Mouse (Mus musculus): ENCODE data around the gene Serpinb1a.

Gene Serpinb1a

GRCm38 (mm10) chr13:32839314-32839713 is 11.7 kb downstream of the Serpinb1a start:
- peak in 1 of 2 experiments; percentile 29 for DNase-seq (ENCODE audit: low spot score in 2 of 2)

- no peak for DNase-seq (ENCODE audit: low spot score in 2 of 2)
Measured at GRCm38 (mm10) chr13:32834513-32834912, 16.5 kb downstream of the Serpinb1a start.

DNA sequence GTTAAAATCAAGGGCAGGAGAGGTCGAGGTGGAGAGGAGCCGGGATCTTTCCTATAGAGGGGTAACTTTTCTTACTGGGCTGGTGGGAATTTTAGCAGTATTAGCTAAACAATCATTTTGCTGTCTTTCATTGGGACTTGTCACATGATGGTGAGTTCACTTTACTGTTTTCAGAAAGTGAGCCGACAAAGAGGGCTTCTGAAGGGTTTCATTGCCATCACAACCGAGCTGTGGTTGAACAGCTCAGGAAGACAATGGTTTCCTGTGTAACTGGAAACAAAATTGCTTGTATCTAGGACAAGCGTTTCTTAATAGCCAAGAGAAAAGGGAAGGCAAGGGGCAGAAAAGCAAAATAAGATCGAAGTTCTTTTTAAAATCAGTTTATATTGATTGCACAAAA is 17.7 kb downstream of the Serpinb1a start:
- DNase-seq (ENCODE audit: low spot score in 2 of 2), result peak; percentile 30 to 36

GRCm38 (mm10) chr13:32832776-32833175 is 18.2 kb downstream of the Serpinb1a start:
- peak in 1 of 2 experiments; percentile 20 for DNase-seq (ENCODE audit: low spot score in 2 of 2)

DNA sequence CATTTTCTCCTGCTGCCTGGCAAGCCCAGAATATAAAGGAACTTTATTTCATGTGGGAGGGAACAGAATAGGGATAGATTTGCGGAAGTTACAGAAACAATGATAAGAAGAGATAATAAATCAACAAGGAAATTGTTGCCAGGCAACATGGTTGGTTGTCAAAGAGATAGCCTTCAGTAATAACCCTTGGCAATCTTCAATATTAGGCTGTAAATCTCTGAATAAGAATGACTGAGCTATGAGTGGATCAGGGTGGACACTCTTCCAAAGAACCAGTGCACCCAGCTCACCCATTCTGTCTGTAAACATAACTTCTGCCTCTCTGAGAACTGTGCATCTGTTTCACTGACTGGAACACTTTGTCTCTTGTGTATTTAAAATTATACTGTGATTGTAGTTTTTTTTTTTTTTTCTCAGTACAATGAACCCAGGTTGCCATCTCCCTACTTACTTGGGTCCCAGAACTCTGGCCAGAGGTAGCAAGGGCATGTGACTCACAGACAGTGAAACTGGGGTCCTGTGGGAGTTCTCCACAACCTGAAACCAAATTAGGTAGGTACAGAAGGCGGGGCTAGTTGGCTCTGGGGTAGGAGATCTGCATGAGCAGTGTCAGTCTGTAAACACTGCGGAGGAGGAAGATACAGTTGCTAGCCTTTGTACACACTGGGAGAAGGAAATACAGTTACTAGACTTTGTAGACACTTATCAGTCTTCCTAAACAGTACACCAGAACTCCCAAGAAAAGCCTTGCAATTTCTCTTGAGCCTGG is 19.3 kb downstream of the Serpinb1a start:
- peak; percentile 90 to 92 for DNase-seq (ENCODE audit: low spot score in 2 of 2)

- DNase-seq (ENCODE audit: low spot score in 2 of 2), result no peak
Measured at GRCm38 (mm10) chr13:32828886-32829285, 22.1 kb downstream of the Serpinb1a start.

- peak; percentile 69 to 72 for DNase-seq (ENCODE audit: low spot score in 2 of 2)
Measured at GRCm38 (mm10) chr13:32827951-32828350, 23.0 kb downstream of the Serpinb1a start.

GRCm38 (mm10) chr13:32827111-32827822 is 23.7 kb downstream of the Serpinb1a start:
- DNase-seq (ENCODE audit: low spot score in 2 of 2), result no peak

DNA sequence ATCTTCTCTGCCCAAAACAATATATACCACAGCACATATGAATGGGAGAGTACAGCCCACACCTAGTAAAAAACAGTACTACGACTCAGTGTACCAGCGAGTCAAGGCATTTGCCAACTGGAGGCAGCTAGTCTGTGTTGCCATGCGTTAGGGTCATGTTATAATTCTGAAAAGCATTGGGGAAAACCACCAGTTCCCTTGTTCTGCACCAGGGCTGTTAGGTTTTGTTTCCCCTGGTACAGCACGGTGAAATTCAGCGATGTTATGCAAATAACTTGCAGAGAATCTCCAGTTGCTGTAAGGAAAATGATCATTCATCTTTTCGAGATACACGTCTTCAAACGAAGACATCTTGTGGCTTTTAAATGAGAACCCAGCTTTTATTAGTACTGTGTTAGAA is 25.4 kb downstream of the Serpinb1a start:
- DNase-seq (ENCODE audit: low spot score in 2 of 2), result no peak

DNA sequence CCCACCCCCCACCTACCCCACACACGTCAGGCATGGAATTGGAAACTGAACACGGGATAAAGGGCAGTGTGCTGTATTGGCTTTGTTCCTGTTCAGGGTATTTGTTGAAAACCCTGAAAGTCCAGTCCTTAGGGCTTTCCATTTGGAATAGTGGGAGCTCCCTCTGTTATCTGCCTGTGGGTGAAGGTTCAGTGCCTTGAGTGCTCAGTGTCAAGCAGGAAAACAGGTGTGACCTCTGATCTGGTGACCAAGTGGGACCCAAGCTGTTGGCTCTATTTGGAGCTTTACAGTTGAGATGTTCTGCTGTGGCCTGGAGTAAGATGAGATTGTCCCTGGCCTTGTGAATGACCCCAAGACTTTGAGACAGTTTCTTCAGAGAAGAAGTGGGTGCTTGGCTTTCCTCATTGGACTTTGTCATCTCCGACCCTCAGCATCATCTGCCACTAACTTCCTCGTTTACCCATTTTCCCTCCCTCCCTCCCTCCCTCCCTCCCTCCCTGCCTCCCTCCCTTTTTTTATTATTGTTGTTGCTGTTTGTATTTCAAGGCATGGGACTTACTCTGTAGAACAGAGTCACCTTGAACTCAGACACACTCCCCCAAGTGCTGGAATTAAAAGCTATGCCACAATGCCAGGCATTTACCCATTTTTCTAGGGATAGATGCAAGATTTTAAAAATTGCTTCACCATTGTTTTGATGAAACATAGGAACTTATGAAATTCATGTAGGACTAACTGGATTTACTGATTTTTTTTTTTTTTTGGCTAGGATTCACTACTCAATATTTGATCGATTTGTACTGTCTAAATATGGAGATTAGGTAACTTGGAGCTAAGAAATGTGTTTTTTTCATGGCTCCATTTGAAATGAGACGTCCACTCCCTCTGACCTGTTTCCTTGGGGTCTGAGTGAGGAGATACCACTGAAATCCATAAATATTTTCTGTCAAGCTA is 26.3 kb downstream of the Serpinb1a start:
- DNase-seq (ENCODE audit: low spot score in 2 of 2), result no peak

GRCm38 (mm10) chr13:32823126-32823525 is 27.9 kb downstream of the Serpinb1a start:
- DNase-seq (ENCODE audit: low spot score in 2 of 2), result no peak

DNA sequence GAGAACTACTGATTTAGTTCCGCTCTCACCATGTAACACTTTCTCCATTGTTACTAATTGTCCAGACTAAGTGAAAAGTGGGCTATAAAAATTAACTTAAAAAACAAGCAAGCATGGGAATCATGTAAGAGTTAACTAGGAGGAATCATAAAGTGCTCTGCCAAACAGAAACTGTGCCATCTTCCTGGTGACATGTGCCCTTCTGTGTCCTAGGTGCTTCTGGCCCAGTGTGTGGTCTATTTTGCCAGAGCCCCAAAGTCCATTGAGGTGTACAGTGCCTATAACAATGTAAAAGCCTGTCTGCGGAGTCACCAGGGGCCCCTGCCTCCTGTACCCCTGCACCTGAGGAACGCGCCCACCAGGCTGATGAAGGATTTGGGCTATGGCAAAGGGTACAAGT is 29.3 kb downstream of the Serpinb1a start:
- DNase-seq (ENCODE audit: low spot score in 2 of 2), result no peak

DNA sequence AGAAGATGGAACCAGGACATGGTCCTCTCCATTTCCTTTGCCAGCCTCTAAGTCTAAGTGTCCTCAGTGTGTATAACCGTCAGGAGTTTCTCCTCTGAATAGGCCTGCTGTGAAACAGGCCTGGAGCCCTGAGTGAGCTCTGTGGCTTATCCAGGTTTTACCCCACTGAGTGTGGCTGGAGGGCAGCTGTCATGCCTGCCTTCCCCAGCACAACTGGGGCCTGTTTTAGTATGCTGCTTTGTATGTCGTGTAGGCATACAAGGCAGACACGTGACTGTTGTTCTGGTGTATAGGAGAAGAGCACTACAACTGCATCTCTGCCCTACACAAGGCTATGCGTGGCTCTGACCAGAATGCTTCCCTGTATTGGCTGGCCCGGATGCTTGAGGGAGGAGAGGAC is 31.1 kb downstream of the Serpinb1a start:
- no peak for DNase-seq (ENCODE audit: low spot score in 2 of 2)

GRCm38 (mm10) chr13:32819241-32819640 is 31.7 kb downstream of the Serpinb1a start:
- DNase-seq (ENCODE audit: low spot score in 2 of 2), result no peak

DNA sequence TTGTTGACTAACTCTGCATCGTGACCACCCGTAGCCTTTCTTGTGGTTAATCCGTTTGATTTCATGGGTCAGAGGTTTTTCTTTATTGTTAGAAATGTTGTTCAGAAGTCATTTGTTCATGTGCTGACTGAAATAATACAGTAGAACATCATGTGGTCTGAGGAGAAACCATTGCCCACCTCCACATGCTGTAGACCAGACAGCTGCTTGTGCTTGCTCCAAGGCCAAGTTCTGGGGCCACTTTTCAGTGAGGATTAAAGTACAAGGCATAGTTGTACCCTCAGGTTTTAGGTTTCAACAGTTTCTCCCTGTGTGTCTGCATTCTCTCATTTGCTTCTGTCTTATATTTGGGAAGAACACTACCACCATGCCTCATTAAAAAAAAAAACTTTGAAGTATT is 43.4 kb downstream of the Serpinb1a start:
- no peak for DNase-seq (ENCODE audit: low spot score in 2 of 2)

- no peak for DNase-seq (ENCODE audit: low spot score in 2 of 2)
Measured at GRCm38 (mm10) chr13:32806820-32807219, 44.2 kb downstream of the Serpinb1a start.

GRCm38 (mm10) chr13:32803701-32804345 is 47.2 kb downstream of the Serpinb1a start:
- no peak for DNase-seq (ENCODE audit: low spot score in 2 of 2)

- peak; percentile 6 to 24 for DNase-seq (ENCODE audit: low spot score in 2 of 2)
Measured at GRCm38 (mm10) chr13:32802259-32803081, 48.5 kb downstream of the Serpinb1a start, which contains the start of gene D930007J09Rik. Gene D930007J09Rik, minus strand, starts transcription at chr13:32802849.

DNA sequence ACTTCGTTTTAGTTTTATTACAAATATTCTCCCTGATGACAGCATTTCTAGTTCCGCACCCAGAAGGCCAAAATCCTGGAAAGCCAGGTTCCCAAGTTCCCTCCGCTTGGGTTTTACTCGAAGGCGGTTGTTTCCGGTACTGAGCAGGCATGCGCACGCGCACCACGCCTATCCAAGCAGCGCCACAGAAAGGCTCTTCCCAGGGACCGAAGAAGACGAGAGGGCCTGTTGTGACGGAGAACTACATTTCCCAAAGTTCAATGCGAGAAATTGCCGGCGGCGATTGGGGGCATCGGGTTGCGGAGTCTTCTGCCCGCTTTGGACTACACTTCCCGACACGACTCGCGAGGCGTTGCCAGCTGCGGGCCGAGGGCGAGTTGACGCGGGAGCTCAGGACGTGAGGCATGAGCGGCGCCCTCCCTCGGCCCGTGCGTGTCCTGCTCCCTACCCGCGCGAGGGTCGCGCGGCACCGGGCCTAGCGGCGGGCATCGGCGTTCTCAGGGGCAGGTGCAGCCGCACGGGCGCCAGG is 49.2 kb downstream of the Serpinb1a start, which contains the start of gene Wrnip1:
Gene Wrnip1, plus strand, starts transcription at position 346 of the 529 bp plus-strand sequence.
- peak; percentile 97 for DNase-seq (ENCODE audit: low spot score in 2 of 2)

- peak; percentile 65 to 69 for DNase-seq (ENCODE audit: low spot score in 2 of 2)
Measured at GRCm38 (mm10) chr13:32800859-32801258, 50.1 kb downstream of the Serpinb1a start.

Measured in spleen, postnatal 36 days (tissue).